Mouse (Mus musculus): ENCODE data around the gene Abcf2. TPM values are rescaled to one million over a fixed set of nuclear protein-coding genes. Genes with fewer than 3 reads are reported as not detected.

Gene Abcf2
- polyA plus RNA-seq, 1 experiment, result 40.2 TPM

- peak; percentile 23 for DNase-seq
- Histone ChIP-seq H3K4me3 (ENCODE audit: insufficient read depth, low read depth, low read length) (no peak overlapping the region), H3K4me1 (ENCODE audit: control insufficient read depth, insufficient read depth, low read length) (no peaks in the 10 kb centered on the region), H3K27me3 (replicated peaks; ENCODE audit: control insufficient read depth, insufficient read depth, low read length) (no peaks in the 10 kb centered on the region), H3K36me3 (ENCODE audit: control insufficient read depth, insufficient read depth, low read length) (no peaks in the 10 kb centered on the region), H3K27ac (ENCODE audit: insufficient read depth, low read depth, low read length) (no peak overlapping the region)
- WGBS, result 15% methylated on average over 26 of the region's 26 CpGs
- no peak for TF ChIP-seq CTCF (conservative IDR thresholded peaks at IDR 0.05; ENCODE audit: insufficient read depth, insufficient read length, low read depth, low read length)
- TF ChIP-seq POLR2A (IDR thresholded peaks at IDR 0.05; ENCODE audit: low read depth, low read length), result no peak
Measured at GRCm38 (mm10) chr5:24550598-24551316, 26.5 kb downstream of the Abcf2 start.

GRCm38 (mm10) chr5:24542643-24543042 lies 34.6 kb downstream of the Abcf2 start:
- Histone ChIP-seq H3K4me3 (ENCODE audit: insufficient read depth, low read depth, low read length) (no peak overlapping the region), H3K4me1 (ENCODE audit: control insufficient read depth, insufficient read depth, low read length) (no peaks in the 10 kb centered on the region), H3K27ac (ENCODE audit: insufficient read depth, low read depth, low read length) (no peak overlapping the region), H3K36me3 (ENCODE audit: control insufficient read depth, insufficient read depth, low read length) (no peaks in the 10 kb centered on the region), H3K27me3 (replicated peaks; ENCODE audit: control insufficient read depth, insufficient read depth, low read length) (no peaks in the 10 kb centered on the region)
- 86% methylated on average over 7 of the region's 7 CpGs for WGBS
- no peak for TF ChIP-seq CTCF (conservative IDR thresholded peaks at IDR 0.05; ENCODE audit: insufficient read depth, insufficient read length, low read depth, low read length)
- no peak for TF ChIP-seq POLR2A (IDR thresholded peaks at IDR 0.05; ENCODE audit: low read depth, low read length)
- no peak for DNase-seq

GRCm38 (mm10) chr5:24541144-24541569 lies 36.1 kb downstream of the Abcf2 start:
- DNase-seq, result no peak
- no peak overlapping the region for H3K27ac ChIP-seq (ENCODE audit: insufficient read depth, low read depth, low read length)
- TF ChIP-seq POLR2A (IDR thresholded peaks at IDR 0.05; ENCODE audit: low read depth, low read length), result no peak
- no peaks in the 10 kb centered on the region for H3K4me1 ChIP-seq (ENCODE audit: control insufficient read depth, insufficient read depth, low read length)
- no peak overlapping the region for H3K4me3 ChIP-seq (ENCODE audit: insufficient read depth, low read depth, low read length)
- WGBS, result 19% methylated on average over 6 of the region's 6 CpGs
- H3K27me3 ChIP-seq (replicated peaks; ENCODE audit: control insufficient read depth, insufficient read depth, low read length), result no peaks in the 10 kb centered on the region
- H3K36me3 ChIP-seq (ENCODE audit: control insufficient read depth, insufficient read depth, low read length), result no peaks in the 10 kb centered on the region

GRCm38 (mm10) chr5:24540387-24541143 lies 36.7 kb downstream of the Abcf2 start, which contains the start of gene Asb10:
Asb10 (minus strand) TSS chr5:24540978.
- no peak within 1 kb of the TSS for H3K4me3 ChIP-seq (ENCODE audit: insufficient read depth, low read depth, low read length)
- H3K27me3 ChIP-seq (replicated peaks; ENCODE audit: control insufficient read depth, insufficient read depth, low read length), result no peaks in the 10 kb centered on the region
- peak; percentile 62 for DNase-seq
- H3K36me3 ChIP-seq (ENCODE audit: control insufficient read depth, insufficient read depth, low read length), result no peaks in the 10 kb centered on the region
- no peaks in the 10 kb centered on the region for H3K4me1 ChIP-seq (ENCODE audit: control insufficient read depth, insufficient read depth, low read length)
- H3K27ac ChIP-seq (ENCODE audit: insufficient read depth, low read depth, low read length), result no peak within 1 kb of the TSS
- 15% methylated on average over 14 of the region's 14 CpGs for WGBS
- no peak for TF ChIP-seq CTCF (conservative IDR thresholded peaks at IDR 0.05; ENCODE audit: insufficient read depth, insufficient read length, low read depth, low read length)
- no peak for TF ChIP-seq POLR2A (IDR thresholded peaks at IDR 0.05; ENCODE audit: low read depth, low read length)

- WGBS, result 81% methylated on average over 22 of the region's 22 CpGs
- no peak for DNase-seq
- H3K4me3 ChIP-seq (ENCODE audit: insufficient read depth, low read depth, low read length), result no peak overlapping the region
- no peaks in the 10 kb centered on the region for H3K4me1 ChIP-seq (ENCODE audit: control insufficient read depth, insufficient read depth, low read length)
- H3K27ac ChIP-seq (ENCODE audit: insufficient read depth, low read depth, low read length), result no peak overlapping the region
- H3K36me3 ChIP-seq (ENCODE audit: control insufficient read depth, insufficient read depth, low read length), result no peaks in the 10 kb centered on the region
- no peaks in the 10 kb centered on the region for H3K27me3 ChIP-seq (replicated peaks; ENCODE audit: control insufficient read depth, insufficient read depth, low read length)
- TF ChIP-seq POLR2A (IDR thresholded peaks at IDR 0.05; ENCODE audit: low read depth, low read length) (no peak), CTCF (conservative IDR thresholded peaks at IDR 0.05; ENCODE audit: insufficient read depth, insufficient read length, low read depth, low read length) (no peak)
Measured at GRCm38 (mm10) chr5:24539571-24540296, 37.5 kb downstream of the Abcf2 start.

- no peaks in the 10 kb centered on the region for H3K4me1 ChIP-seq (ENCODE audit: control insufficient read depth, insufficient read depth, low read length)
- no peaks in the 10 kb centered on the region for H3K27me3 ChIP-seq (replicated peaks; ENCODE audit: control insufficient read depth, insufficient read depth, low read length)
- no peak overlapping the region for H3K4me3 ChIP-seq (ENCODE audit: insufficient read depth, low read depth, low read length)
- no peak overlapping the region for H3K27ac ChIP-seq (ENCODE audit: insufficient read depth, low read depth, low read length)
- no peak for DNase-seq
- no peaks in the 10 kb centered on the region for H3K36me3 ChIP-seq (ENCODE audit: control insufficient read depth, insufficient read depth, low read length)
- TF ChIP-seq CTCF (conservative IDR thresholded peaks at IDR 0.05; ENCODE audit: insufficient read depth, insufficient read length, low read depth, low read length) (no peak), POLR2A (IDR thresholded peaks at IDR 0.05; ENCODE audit: low read depth, low read length) (no peak)
- 57% methylated on average over 16 of the region's 16 CpGs for WGBS
Measured at GRCm38 (mm10) chr5:24537618-24538017, 39.6 kb downstream of the Abcf2 start.

GRCm38 (mm10) chr5:24536511-24536910 lies 40.8 kb downstream of the Abcf2 start:
- Histone ChIP-seq H3K4me3 (ENCODE audit: insufficient read depth, low read depth, low read length) (no peak overlapping the region), H3K4me1 (ENCODE audit: control insufficient read depth, insufficient read depth, low read length) (no peaks in the 10 kb centered on the region), H3K27ac (ENCODE audit: insufficient read depth, low read depth, low read length) (no peak overlapping the region), H3K27me3 (replicated peaks; ENCODE audit: control insufficient read depth, insufficient read depth, low read length) (no peaks in the 10 kb centered on the region), H3K36me3 (ENCODE audit: control insufficient read depth, insufficient read depth, low read length) (no peaks in the 10 kb centered on the region)
- no peak for TF ChIP-seq POLR2A (IDR thresholded peaks at IDR 0.05; ENCODE audit: low read depth, low read length)
- no peak for DNase-seq
- 79% methylated on average over 5 of the region's 5 CpGs for WGBS

All from kidney, adult 2 months (tissue).